Mouse (Mus musculus) heart, postnatal 10 days (tissue): ENCODE data around the gene Slc6a1. TPM values are rescaled to one million over a fixed set of nuclear protein-coding genes. Genes with fewer than 3 reads are reported as not detected.
A peak's percentile ranks its signal among the peaks of the same experiment; 100 is the strongest.

Source experiments
- DNase-seq, 2 experiments: peaks; one replicate each; pipeline ENCODE4 v3.0.0; 2021
- intact Hi-C: fragments of 180-260 bp; cut with DNase I; formaldehyde crosslinking; loops from one replicate; pipeline ENCODE4 v1.15.1; 2025
- total RNA-seq, 2 experiments: library from RNA; stranded (reverse); gene quantifications; 2 replicates each; pipeline ENCODE4 v1.2.3; 2021

The Slc6a1 gene
- under 1 TPM; 0.10 to 0.20 TPM for total RNA-seq

- DNase-seq: peak; percentile 18 to 32
- intact Hi-C loops: no loop called here
Measured at GRCm38 (mm10) chr6:114282469-114283277, at the start of gene Slc6a1. Gene Slc6a1, plus strand, starts transcription at chr6:114282635.

DNA sequence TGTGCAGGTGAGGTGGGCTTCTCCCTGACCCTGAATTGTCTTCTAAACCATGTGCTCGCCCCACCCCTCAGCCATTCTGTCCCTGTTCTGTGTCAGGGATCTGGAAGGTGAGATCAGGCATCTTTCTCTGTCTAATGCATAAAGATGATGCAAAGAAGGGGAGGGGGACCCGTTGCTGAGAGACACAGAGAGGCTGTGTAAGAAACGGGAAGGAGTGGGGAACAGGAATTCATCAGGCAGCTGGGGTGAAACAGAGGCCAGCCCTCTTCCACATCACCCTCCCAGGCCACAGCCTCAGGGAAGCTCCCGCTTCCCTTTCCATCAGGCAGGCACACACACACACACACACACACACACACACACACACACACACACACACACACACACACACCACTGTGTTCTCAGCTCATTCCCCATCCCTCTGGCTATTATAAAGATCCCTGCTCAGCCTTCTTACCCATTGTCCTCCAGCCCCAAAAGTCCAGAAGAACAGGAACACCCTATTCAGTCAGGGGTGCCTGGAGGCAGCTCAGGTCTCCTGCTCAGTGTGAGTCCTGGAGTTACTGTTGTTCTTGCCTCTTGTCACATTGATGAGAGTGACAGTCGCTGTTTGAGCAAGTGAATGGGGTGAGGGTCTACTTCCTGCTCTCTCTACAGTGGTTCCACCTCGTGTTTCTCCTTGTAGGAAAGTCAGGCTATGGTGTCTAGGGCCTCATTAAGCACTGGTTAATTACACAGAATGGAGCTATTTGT lies 43.4 kb upstream of the Slc6a1 start:
- no peak for DNase-seq
- intact Hi-C loops: no loop called here

- intact Hi-C loops: no loop called here
- no peak for DNase-seq
Measured at GRCm38 (mm10) chr6:114245665-114246064, 36.8 kb upstream of the Slc6a1 start.

- intact Hi-C loops: loop anchor here (1.0 kb wide), 1 partner anchor 160 kb away; no protein-coding TSS in a partner anchor
- DNase-seq: peak; percentile 61 to 81
Measured at GRCm38 (mm10) chr6:114250311-114250710, 32.1 kb upstream of the Slc6a1 start.

DNA sequence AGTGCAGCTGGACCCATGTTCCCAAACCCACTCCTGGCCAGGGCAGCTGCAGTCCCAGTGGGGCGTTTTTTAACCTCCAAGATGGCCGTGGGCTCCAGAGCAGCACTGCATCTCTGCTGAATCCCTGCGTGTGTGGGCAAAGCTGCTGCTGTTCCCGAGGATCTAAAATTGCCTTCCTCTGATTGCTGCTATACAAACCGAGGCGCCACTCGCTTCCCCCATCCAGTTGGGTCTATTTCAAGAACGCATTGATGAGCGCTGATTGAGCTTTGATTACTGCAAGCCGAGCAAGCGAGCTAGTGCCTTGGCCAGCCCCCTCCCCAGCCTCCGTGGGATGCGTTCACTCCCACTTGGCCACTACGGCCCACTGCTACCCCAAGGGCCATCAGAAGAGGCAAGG lies 27.5 kb upstream of the Slc6a1 start:
- intact Hi-C loops: no loop called here

DNA sequence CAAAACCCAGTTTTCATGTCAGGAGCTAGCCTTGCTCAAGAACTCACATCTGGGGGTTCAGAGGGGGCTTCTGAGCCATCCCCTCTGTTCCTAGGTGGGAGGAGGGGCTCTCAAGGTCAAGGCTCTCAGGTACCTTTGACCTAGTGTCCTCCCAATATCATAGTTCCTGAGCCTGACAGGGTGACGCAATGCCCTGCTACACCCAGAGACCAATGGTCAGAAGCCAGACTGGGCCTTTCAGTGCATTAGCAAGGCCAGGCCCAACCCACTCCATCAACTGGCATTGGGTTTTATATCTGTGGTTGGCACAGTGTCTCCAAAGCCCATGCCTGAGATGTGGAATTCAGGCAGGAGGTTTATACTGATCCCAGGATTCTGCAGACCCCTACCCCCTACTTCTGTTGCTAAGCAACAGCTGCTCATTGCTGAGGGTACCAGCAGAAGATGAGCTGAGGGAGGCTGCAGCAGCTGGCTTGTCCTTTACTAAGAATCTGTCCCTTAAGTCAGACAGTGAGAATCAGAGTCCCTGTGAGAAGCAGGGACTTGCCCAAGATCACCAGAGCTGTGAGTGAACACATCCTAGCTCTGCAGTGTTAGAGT lies 24.6 kb upstream of the Slc6a1 start:
- no peak for DNase-seq
- intact Hi-C loops: no loop called here

More for the DNA sequence above, 27.5 kb upstream of the Slc6a1 start:
- no peak for DNase-seq

GRCm38 (mm10) chr6:114258661-114259193 lies 23.7 kb upstream of the Slc6a1 start:
- no peak for DNase-seq
- intact Hi-C loops: no loop called here

GRCm38 (mm10) chr6:114261609-114262008 lies 20.8 kb upstream of the Slc6a1 start:
- no peak for DNase-seq
- intact Hi-C loops: no loop called here

DNA sequence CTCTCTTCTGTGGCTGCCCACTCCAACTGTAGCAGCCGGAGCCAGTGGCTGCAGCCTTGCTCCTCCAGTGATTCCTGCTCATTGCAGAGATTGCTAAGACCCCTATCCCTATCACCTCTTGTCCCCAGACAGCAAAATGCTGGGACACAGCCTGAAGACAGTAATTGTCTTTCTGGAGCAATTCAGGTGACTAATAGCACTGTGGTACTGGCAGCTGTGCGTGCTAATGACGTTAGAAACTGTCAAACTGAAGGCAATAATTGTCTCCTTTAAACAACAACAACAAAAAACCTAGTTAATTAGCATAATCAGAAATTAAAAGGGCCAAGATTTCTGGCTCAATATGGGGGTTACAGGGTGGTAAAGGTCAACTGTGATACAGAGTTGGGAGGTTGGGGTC lies 18.4 kb upstream of the Slc6a1 start:
- intact Hi-C loops: no loop called here
- DNase-seq: no peak

DNA sequence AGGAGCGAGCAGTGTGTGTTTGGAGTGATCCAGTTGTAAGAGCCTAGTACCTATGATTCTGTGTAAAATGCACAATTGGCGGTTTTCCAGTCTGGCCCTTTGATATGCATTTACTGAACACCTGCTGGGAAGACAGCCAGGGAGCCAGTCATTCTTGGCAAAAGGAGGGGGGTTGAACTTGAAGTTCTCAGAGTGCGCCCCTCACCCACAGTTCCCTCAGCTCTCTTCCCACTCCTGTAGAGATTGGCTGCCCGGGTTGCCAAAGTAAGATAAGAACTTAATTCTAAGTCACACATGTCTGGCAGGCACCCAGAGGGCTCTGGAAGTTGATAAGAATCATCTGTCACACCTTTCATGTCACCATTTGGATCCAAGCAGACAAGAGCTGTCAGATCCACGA lies 18.0 kb upstream of the Slc6a1 start:
- no peak for DNase-seq
- intact Hi-C loops: no loop called here

DNA sequence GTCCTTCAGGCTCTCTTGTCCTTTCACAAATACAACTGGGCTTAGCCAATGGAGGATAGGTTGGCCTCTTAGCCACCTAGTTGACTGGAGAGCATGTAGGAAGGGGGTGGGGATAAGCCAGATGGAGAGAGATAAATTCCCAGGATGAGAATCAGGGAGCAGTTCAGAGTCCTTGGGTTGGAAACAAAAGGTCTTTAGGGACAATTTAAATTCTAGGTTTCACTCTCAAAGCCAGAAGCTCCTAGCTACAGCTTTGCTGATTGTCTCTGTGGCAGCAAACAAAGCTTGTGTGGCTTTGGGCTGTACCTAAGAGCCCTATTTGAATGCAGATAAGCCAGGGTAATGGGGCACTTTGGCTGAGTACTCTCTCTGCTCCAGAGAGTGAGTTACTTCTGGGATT lies 16.2 kb upstream of the Slc6a1 start:
- no peak for DNase-seq
- intact Hi-C loops: no loop called here

DNA sequence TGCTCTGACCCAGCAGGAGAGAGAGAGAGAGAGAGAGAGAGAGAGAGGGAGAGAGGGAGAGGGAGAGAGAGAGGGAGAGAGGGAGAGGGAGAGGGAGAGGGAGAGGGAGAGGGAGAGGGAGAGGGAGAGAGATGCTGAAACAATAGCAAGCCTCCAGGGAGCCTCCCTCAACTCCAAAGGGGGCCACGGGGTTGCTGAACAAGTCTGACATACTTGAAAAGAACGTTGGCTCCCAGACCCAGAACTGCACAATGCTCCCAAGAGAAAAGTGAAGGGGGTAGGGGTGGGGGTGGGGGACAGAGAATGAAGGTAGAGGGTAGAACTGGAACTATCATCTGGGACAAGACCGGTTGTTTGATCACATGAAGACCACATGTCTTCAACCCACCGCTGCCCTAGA lies 14.5 kb upstream of the Slc6a1 start:
- DNase-seq: no peak
- intact Hi-C loops: no loop called here

DNA sequence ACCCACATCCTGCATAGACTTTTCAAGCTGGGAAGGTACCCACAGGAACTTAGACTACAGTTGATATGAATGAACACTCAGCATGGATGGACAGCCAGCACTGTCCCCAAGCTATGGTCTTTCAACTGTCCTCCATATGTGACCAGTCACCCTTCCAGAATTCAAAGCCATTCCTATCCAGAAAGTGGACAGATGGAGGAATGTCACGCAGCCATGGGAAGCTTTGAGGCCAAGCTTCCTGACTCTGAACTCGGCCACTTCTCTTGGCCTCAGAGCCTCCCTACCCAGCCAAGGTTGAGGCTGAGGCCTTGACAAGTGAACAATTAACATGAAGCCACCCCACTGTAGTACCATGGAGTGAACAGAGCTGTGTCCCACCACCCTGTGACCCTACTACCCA lies 12.8 kb upstream of the Slc6a1 start:
- intact Hi-C loops: no loop called here
- no peak for DNase-seq

DNA sequence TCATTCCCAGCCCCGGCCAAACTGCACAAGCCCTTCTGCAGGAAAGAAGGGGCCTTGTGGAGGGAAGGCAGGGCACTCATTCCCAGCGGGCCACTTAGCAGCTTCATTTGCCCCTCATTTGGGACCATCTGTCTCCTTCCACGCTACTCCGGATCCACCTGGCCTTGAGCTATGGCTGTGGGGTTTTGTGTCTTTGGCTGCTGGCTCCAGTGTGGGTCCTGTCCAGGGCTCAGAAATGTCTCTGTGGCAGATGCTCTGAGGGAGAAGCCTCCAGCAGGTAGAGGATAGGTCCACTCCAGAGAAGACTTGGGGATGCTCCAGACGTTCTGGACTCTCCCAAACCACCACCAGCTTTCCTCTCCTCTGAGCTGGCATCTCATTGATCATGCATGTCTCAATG lies 11.6 kb upstream of the Slc6a1 start:
- DNase-seq: no peak
- intact Hi-C loops: no loop called here

DNA sequence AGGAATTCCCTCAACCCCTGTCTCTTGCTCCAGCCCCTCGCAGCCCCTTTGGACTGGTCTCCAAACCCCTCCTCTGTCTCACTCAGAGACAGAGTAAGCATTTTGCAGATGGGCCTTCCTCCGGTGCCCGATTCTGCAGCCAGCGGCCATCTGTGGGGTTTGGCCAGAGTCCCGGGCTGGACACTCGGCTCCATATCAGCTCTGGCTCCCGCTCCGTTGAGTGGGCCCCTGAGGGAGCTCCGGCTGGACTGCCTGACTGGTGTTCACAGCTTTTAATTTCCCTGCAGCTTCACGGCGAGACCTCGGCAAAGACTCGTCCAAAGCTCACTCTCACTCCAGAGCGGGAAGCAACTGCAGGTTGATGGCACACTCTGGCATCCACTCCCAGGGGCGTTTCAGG lies 10.2 kb upstream of the Slc6a1 start:
- peak; percentile 73 to 76 for DNase-seq
- intact Hi-C loops: no loop called here

GRCm38 (mm10) chr6:114273997-114274728 lies 8.3 kb upstream of the Slc6a1 start:
- intact Hi-C loops: no loop called here
- no peak for DNase-seq

GRCm38 (mm10) chr6:114275800-114276199 lies 6.6 kb upstream of the Slc6a1 start:
- intact Hi-C loops: no loop called here
- DNase-seq: no peak

- intact Hi-C loops: no loop called here
- no peak for DNase-seq
Measured at GRCm38 (mm10) chr6:114283278-114283770, 889 bp downstream of the Slc6a1 start.

- no peak for DNase-seq
- intact Hi-C loops: no loop called here
Measured at GRCm38 (mm10) chr6:114283927-114284703, 1.7 kb downstream of the Slc6a1 start.

GRCm38 (mm10) chr6:114285424-114285823 lies 3.0 kb downstream of the Slc6a1 start:
- DNase-seq: no peak
- intact Hi-C loops: no loop called here
